Mouse (Mus musculus): ENCODE measurements at regions not wholly inside any gene's neighbourhood (a gene's known extent, or its start where the extent isn't known, plus 50 kb on each side); places are given as distances from the start of the nearest gene placed in this dataset.
"Not testable (repeated sequence)": the region's sequence is repeated elsewhere in the genome, so short reads cannot be mapped to it uniquely, and the experiment has no call there.

GRCm38 (mm10) chr7:83431094-83431493 is 153.6 kb upstream of the Tmc3 start:
- DNase-seq = no peak

GRCm38 (mm10) chr7:83432843-83433242 is 151.9 kb upstream of the Tmc3 start:
- DNase-seq = no peak

DNA sequence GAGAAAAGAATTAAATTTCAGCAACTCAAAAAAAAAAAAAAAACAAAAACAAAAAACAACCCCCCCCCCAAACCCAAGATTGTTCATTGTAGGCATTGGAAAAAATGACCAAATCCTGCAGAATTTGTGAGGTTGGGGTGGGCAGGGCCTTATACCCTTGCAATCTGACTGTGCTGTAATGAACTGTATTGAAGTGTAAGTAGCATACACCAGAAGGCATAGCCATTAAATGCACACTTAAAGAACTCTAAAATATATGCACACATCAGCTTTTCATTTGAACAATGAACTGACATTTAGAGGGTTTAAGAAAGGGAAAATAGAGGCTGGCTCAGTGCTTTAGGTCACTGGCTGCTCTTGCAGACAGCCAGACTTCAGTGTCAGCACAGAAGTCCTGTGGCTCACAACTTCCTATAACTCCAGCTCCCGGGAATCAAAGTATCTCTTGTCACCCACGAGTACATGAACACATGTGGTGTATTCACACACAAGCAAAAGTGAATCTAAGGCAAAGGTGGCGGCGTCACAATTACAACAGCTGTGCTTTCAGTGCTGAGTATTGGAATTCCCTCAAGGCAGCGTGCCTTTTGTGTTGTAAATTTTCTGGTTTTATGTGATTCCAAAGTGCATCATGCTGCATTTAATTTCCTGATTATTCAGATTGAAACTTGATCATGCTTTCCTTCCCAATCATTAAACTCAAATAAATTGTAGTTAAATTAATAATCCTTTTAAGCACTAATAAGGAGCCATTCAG is 150.6 kb upstream of the Tmc3 start:
- DNase-seq = no peak

GRCm38 (mm10) chr7:83438538-83439393 is 146.0 kb upstream of the Tmc3 start:
- DNase-seq = no peak

GRCm38 (mm10) chr7:83443596-83444278 is 141.0 kb upstream of the Tmc3 start:
- DNase-seq = no peak

GRCm38 (mm10) chr7:83444279-83444615 is 140.5 kb upstream of the Tmc3 start:
- DNase-seq = no peak

DNA sequence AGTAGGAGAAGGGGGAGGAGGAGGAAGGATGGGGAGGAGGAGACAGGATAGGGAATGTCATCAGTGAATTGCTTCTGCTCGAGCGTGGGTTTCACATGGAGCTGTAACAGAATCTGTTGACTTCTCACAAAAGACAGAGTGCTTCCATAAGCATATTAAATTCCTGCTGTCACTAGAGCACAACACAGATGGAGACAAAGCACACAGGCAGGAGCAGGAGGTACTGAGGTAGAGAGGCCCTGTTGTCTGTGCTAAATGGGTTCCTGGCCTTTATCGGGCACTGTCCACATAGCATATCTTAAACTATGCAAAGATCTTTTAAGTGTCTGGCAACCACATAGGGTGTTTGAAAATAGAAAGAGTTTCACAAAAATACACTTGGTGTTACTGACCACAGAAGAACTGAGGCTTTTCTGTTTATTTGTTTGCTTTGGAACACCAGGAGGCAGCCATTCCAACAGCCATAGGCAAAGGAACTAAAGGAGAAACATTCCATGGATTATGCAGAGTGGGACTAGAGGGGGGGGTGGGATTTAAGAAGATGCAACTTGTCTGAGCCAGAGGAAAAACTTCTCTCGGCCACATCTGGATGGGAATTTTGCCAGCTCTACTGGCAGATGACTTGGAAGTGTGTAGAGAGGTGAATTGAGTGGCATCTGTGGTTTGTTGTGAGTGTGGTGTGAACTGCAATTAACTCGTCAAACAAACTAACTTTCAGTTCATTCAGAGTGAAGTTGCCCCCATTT is 139.4 kb upstream of the Tmc3 start:
- DNase-seq = no peak

- no peak for DNase-seq
Measured at GRCm38 (mm10) chr7:83450346-83450745, 134.4 kb upstream of the Tmc3 start.

- no peak for DNase-seq
Measured at GRCm38 (mm10) chr7:83452309-83452708, 132.4 kb upstream of the Tmc3 start.

DNA sequence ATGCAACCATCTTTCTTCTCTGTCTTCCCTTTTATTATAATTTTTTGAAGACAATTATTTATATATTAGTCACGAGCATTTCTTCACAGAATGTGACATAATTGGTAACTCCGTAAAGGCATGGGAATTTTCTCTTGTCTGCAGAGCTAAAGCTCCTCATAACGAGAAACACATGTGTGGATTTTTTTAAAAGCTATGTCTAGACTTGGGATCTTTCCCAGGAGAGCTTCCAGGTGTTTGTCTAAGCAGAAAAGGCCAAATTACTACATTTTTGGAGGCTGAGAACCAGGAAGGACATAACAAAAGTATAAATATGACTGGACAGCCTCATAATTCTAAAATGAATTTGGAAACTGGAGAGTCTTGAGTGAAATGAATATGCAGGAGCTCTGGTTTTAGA is 125.2 kb upstream of the Tmc3 start:
- no peak for DNase-seq

DNA sequence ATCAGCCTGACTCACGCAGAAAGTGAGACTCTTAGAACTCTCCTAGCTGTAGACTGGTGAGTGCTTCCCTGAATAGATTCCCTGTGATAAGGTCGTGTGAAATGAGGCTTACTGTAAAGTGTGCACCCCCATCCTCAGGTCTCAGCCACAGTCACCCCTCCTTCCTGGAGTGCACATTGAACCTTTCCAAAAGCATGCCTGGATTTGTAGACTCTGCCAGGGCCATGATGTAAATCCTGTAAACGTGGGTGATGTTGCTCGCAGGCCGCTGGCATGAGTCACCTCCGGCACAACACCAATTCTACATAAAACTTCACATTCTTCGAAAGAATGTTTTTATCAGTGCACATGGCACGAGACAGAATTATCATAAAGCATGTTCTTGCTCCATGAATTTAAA is 117.7 kb upstream of the Tmc3 start:
- no peak for DNase-seq

DNA sequence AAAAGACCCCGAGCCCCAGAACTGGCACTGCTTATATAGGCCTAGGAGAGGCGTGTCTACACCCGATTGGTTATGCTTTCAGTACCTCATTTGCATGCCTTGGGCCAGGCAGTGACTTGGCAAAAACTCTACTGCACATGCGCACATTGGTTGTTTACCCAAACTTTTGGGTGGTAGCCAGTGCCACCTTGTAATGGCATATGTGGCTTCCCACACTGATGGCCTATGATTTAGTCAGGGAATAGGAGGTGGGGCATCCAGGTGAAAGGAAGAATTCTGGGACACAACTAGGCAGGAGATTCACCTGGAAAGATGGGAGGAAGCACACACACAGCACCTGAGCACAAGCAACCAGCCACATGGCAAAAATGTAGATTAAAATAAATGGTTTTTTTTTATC is 114.9 kb upstream of the Tmc3 start:
- DNase-seq = not testable (repeated sequence)

DNA sequence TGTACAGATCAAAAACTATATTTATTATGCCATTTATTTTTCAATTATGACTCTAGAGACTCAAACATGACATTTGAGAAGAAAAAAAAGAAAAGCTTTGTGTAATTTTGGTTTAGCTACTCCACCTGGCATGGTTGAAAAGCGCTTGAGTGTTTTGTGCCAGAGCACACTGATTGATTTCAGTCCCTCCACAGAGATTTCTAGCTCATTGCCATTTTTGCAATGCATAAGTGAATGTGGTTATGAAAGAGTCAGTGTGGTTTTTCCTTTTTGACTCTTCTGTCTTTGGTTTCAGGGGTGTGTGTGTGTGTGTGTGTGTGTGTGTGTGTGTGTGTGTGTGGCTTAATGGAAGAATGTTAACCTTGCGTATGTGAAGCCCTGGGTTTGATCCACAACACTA is 113.6 kb upstream of the Tmc3 start:
- no peak for DNase-seq

DNA sequence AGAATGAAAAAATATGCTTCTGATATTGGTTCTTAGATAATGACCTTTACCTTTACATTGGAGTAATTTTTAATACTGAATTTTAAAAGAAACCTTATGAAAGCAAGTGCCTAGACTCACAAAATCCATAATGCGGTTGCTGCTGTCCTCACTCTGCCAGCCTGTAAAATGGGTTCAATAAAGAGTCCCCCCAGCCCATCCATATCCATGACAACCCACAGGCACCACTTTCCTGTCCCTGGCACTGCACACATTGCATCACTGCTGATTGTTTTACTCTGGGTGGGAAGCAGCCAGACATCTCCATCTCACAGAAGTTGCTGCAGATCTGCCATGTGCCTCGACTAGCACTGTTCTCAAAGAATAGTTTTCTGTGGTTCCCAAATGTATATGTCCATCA is 110.3 kb upstream of the Tmc3 start:
- DNase-seq = no peak

- DNase-seq = no peak
Measured at GRCm38 (mm10) chr7:83474986-83475385, 109.7 kb upstream of the Tmc3 start.

DNA sequence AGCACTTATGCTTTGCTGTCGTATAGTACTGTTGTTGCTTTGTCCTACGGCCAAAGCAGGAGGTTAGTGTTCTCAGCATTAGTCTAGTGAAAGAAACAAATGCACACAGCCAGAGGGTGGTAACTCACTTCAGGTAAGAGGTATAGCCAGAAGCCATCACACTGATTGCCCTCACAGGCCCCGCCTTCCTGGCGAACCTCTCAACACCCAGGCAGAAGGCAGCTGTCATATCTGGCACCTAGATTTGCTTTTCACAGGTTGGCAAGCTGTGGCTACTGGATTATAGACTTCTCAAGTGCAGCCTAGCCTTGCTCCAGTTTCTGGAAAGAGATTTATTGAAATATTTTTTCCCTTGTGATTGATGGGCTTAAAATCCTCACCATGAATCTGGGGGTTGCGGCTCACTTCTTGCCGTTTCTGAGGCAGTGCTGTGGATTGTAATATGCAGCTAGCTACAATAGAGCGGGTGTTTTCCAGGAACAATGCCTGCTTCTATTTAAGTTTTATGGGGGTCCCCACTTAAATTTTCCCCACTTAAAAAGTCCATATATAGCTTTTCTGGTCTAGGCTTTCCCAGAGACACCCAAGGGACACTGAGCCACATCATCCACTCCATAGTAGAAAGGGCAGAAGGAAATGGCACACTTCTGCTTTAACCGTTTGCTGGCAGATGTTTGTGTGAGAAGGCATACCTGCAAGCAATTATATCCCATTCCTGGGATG is 109.1 kb upstream of the Tmc3 start:
- DNase-seq = no peak

DNA sequence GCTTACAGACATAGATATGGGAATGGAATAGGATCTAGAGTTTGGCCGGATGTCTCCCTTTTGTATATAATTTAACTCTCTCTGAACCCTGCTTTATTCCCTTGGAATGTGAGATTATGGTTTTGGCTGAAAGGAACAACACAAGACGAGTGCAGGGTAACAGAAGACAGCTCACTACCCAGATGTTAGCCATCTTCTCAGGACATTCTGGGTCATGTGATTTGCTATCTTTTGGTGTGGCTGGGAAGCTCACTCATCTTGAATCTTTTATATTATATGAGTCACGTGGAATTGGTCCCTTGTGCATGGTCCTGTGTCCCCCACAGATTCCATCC is 108.6 kb upstream of the Tmc3 start:
- no peak for DNase-seq

DNA sequence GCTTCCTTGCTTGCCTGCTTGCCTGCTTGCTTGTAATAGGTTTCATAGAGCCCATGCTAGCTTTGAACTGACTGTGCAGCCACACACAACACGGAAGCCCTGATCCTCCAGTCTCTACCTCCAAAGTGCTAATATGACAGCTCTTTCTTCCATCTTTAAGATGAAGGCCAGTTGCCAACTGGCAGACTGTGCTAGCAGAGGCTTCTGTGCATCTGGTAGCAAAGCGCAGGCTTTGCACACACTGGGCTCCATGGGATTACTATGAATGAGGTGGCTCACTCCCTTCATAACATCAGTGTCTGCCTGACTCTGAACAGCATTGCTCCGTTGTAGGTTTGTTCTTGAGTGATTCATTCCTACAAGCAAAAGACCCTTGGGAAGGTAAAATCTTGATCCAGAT is 107.9 kb upstream of the Tmc3 start:
- no peak for DNase-seq

DNA sequence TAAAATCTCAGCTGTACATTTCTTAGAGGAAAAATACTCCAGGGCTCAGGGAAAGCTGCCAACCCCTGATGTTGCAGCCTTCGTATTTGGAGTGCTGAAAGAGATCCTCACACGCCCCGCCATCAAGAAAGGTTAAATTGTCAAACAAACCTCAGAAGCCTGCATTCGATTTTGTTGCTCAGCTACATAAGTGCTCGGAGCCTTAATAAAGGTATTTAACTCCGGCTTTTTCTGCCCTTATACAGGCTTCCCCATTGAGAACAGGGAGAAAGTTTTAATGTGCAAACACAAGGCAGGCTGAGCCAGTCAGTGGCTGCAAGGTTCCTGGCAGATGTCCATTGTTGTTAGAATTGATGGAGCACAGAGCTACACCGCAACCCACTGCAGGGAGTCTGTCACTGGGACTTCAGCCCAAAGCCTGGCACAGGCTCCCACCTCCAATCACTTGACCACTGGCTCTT is 107.0 kb upstream of the Tmc3 start:
- DNase-seq = no peak

DNA sequence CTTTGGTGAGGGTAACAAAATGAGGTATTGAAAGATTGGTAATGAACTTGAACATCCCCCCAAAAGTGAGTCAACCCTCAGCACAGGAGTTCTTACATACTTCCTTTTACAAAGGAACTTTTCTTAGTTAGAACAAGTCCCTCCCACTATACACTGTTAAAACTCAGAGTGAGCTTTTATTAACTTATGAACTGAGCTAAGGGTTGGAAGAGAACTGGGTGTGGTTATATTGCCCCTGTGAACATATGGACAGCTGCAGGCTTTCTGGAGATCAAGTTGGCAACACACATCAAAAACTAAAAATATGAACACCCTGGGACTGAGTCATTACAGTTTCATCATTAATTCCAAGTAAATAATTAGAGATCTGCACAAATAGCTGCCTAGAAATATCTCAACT is 103.1 kb upstream of the Tmc3 start:
- no peak for DNase-seq

DNA sequence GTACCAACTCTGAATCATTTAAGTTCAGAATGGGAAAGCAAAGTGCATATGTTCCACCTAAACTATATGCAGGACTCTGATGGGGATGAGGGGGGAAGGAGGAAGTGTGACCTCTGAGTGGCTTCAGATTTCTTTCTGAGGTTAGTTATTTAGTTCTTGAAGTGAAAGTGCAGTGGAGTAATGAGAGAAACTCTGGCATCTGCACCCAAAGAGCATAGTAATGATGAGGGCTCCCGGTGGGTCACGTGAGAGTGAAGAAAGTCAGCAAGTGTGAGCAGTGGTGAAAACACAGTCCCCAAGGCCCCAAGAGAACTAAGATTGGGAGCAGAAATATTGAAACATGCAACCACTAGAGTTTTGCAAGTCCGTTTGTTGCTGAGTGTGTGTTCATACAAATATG is 102.5 kb upstream of the Tmc3 start:
- no peak for DNase-seq

GRCm38 (mm10) chr7:83482671-83483304 is 101.9 kb upstream of the Tmc3 start:
- DNase-seq = no peak

Measured in adrenal gland, adult 8-10 months (tissue).